Mouse (Mus musculus) liver, postnatal 0 days (tissue): Measurements from ENCODE around the gene Fdps.

ENCODE experiments used
- CTCF ChIP-seq: sonication (generic); IDR thresholded peaks from 2 replicates; pipeline ENCODE4 v1.5.1; 2016; ENCODE audit warnings: antibody characterized with exemption, low read depth
- EP300 ChIP-seq: IDR thresholded peaks from 2 replicates; pipeline ENCODE4 v1.6.1; 2016; ENCODE audit warnings: antibody characterized with exemption, low read depth, mild to moderate bottlenecking

GRCm38 (mm10) chr3:89125981-89126380 lies 24.2 kb upstream of the Fdps start:
- TF ChIP-seq CTCF (no peak), EP300 (no peak)
